Mouse (Mus musculus): Measurements from ENCODE around the gene Ngp. TPM values are rescaled to one million over a fixed set of nuclear protein-coding genes. Genes with fewer than 3 reads are reported as not detected.
"Not testable (repeated sequence)": the region's sequence is repeated elsewhere in the genome, so short reads cannot be mapped to it uniquely, and the experiment has no call there.

Gene Ngp
- total RNA-seq (2021) = not detected
- long read RNA-seq, experiment 1 = 0 reads
- long read RNA-seq, experiment 2 = 0 reads

DNA sequence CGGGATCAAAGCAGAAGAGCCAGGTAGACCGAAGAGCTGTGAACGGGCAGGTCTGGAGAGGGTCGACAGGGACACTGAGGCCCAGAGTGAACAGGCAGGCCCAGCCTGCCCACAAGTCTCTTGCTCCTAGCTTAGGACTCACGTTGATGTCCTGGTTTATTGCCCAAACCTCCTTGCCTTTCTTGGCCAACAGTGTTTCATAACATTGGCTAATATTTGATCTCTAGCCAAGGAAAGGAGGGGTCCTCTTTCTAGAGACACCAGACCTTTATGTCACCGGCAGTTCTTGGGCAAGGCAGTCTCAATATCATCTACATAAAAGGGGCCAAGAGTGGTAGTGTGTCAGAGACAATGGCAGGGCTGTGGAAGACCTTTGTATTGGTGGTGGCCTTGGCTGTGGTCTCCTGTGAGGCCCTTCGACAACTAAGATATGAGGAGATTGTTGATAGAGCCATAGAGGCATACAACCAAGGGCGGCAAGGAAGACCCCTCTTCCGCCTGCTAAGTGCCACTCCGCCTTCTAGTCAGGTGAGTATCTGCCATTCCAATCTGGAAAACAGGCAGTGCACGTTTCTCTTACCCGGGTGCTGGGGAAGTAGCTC is at the start of gene Ngp:
Ngp (plus strand) TSS at position 237 of the 602 bp plus-strand sequence.
- DNase-seq (ENCODE audit: low spot score in 2 of 2) = no peak

GRCm38 (mm10) chr9:110369860-110370259 is 49.7 kb upstream of the Ngp start:
- DNase-seq (ENCODE audit: low spot score in 2 of 2) = no peak

GRCm38 (mm10) chr9:110373871-110374270 is 45.7 kb upstream of the Ngp start:
- DNase-seq (ENCODE audit: low spot score in 2 of 2) = no peak

- DNase-seq (ENCODE audit: low spot score in 2 of 2) = no peak
Observed at GRCm38 (mm10) chr9:110375668-110376067, 43.9 kb upstream of the Ngp start.

DNA sequence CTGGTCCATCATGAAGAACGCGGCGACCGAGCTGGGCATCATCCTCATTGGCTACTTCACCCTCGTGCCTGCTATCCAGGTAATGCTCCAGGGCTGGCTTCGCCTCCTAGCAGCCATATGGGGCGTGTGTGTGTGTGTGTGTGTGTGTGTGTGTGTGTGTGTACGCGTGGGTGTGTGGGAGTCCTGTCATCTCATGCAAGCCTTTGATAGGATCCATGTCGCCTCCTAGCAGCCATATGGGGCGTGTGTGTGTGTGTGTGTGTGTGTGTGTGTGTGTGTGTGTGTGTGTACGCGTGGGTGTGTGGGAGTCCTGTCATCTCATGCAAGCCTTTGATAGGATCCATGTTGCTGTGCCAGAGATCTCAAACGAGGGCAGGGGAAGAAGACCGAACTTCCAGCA is 41.9 kb upstream of the Ngp start:
- DNase-seq (ENCODE audit: low spot score in 2 of 2) = not testable (repeated sequence)

DNA sequence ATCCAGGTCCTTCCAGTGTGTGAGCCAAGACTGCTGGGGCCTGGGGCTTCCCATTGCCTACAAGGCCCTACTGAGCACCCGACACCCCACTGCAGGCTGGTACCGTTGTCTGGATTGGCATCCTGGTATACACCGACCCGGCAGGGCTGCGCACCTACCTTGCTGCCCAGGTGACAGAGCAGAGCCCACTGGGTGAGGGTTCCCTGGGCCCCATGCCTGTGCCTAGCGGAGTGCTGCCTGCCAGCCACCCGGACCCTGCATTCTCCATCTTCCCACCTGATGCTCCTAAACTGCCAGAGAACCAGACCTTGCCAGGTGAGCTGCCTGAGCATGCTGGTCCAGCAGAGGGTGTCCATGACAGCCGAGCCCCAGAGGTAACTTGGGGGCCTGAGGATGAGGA is 40.2 kb upstream of the Ngp start:
- peak in 1 of 2 experiments; percentile 20 for DNase-seq (ENCODE audit: low spot score in 2 of 2)

- DNase-seq (ENCODE audit: low spot score in 2 of 2) = peak; percentile 43 to 51
Observed at GRCm38 (mm10) chr9:110380662-110381061, 38.9 kb upstream of the Ngp start.

- no peak for DNase-seq (ENCODE audit: low spot score in 2 of 2)
Observed at GRCm38 (mm10) chr9:110381292-110381691, 38.3 kb upstream of the Ngp start.

- no peak for DNase-seq (ENCODE audit: low spot score in 2 of 2)
Observed at GRCm38 (mm10) chr9:110384369-110384929, 35.1 kb upstream of the Ngp start.

DNA sequence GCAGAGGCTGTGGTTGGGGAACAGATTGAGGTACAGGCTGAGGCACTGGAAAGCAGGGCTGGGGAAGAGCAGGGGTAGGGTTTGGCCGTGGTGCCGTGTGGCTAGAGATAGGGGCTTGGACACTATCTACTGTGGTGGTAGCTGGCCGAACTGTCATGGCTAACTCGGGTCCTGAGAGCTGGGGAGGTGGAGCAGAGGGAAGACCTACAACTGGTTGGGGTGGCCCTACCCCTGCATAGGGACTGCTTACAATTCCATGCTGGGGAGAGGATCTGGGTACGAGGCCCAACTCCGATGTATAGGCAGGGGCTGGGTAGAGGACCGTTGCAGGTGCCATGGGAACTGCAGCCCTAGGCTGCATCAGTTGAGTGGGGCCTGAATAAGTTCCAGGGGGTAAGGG is 31.5 kb upstream of the Ngp start:
- no peak for DNase-seq (ENCODE audit: low spot score in 2 of 2)

GRCm38 (mm10) chr9:110390843-110391242 is 28.7 kb upstream of the Ngp start:
- no peak for DNase-seq (ENCODE audit: low spot score in 2 of 2)

DNA sequence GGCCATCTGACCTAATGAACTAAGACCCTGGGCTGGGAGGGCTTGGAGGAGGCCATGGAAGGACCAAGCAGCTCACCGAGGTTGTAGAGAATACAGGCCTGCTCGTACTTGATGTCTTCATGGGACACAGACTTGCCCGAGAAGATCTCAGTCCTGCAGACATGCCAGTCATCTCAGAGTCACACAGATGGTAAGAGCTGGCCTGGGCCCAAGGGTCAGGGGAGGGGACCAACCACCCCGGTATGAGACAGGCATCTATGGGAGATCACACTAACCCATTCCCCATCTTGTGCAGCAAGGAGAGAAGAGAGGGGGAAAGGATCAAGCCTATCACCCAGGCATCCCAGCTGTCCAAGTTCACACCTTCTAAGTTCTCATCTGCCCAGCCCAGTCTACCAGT is 26.3 kb upstream of the Ngp start:
- DNase-seq (ENCODE audit: low spot score in 2 of 2) = no peak

GRCm38 (mm10) chr9:110400650-110401049 is 18.9 kb upstream of the Ngp start:
- DNase-seq (ENCODE audit: low spot score in 2 of 2) = no peak

DNA sequence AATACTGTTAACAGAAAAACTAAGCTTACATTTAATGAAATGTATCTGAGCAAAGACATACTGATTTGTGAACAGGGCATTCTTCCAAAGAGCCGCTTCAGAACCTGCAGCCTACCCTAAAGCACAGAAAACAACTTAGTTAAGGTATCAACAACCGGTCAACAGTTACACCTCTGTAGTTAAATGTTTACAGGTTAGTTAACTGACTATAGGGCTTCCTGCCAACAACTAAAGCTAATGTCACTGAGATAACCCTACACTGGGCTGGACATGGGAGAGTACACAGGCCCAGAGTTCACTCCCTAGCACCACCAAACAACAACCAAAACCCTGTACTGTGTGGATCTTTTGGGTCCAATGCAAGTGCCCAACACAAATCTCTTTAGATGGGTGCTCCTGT is 16.8 kb upstream of the Ngp start:
- DNase-seq (ENCODE audit: low spot score in 2 of 2) = no peak

DNA sequence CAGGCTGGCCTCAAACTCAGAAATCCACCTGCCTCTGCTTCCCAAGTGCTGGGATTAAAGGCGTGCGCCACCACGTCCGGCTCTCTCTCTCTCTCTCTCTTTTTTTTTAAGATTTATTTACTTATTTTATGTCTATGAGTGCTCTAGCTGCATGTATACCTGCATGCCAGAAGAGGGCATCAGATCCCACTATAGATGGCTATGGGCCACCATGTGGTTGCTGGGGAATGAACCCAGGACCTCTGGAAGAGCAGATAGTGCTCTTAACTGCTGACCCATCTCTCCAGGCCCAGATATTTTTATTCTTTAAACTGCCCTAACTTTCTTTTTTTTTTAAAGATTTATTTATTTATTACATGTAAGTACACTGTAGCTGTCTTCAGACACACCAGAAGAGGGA is 16.3 kb upstream of the Ngp start:
- DNase-seq (ENCODE audit: low spot score in 2 of 2) = not testable (repeated sequence)

GRCm38 (mm10) chr9:110407311-110408098 is 12.0 kb upstream of the Ngp start:
- DNase-seq (ENCODE audit: low spot score in 2 of 2) = peak in 1 of 2 experiments; percentile 42

GRCm38 (mm10) chr9:110408099-110408773 is 11.3 kb upstream of the Ngp start, which contains the start of gene Ptpn23:
TSS of gene Ptpn23 (minus strand) at chr9:110408213.
- DNase-seq (ENCODE audit: low spot score in 2 of 2) = peak; percentile 92 to 94

DNA sequence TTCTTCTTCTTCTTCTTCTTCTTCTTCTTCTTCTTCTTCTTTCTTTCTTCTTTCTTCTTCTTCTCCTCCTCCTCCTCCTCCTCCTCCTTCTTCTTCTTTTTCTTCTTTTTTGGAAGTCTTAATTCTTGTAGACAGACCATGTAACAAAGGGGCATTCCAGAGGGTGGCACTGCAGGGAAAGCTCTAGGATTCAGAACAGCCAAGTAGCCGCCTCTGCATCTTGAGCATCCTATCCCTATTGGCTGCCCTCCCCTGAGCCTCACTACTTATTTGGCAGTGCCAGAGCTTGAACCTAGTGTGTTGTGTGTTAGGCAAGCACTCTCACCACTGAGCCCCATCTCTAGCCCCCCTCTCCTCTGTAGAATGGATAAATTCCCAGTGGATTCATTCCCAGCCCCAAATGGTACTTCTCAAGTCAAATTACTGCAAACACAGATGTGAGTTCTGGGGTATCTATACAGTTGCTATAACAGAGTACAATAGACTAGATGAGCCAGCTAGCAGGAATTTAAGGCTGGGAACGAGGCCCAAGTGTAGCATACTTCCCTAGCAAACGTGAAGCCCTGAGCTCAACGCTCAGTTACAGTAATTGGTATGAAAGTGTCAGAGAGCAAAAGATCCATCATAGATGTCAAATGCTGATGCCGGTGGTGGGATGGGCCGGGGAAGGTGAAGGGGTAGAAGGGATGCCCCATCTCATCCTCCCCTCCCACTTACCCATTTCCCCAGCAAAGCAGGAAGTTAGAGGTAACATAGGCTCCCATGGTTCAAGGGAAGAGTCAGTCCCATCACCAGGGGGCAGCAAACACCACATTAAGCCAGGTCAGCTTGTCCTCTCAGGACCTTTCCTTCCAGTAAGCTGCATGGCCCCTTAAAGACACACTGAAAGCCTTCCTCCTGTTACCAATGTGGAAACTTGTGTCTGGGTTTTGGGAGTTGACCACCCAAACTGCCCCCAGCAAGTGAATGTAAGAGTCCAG is 8.3 kb upstream of the Ngp start:
- DNase-seq (ENCODE audit: low spot score in 2 of 2) = peak; percentile 74 to 84

DNA sequence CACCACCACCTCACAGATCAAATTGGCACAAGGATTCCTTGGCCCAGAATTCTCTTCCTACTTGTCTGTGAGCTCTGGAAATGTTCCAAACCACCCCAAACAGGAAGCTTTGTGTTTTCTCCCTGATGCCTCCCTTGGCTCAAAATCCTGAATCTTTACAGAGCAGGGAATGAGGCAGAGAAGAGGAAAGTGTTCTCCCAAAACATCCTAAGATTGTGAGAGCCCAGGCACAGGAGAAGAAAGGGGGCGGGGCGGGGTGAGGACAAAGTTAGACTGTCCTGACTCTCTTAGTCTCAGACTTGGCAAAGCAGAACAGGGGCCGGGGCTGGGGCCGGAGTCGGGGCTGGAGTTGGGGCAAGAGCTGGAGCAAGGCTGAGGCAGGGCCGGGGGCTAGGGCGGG is 6.6 kb upstream of the Ngp start:
- DNase-seq (ENCODE audit: low spot score in 2 of 2) = no peak

GRCm38 (mm10) chr9:110413785-110414184 is 5.8 kb upstream of the Ngp start:
- no peak for DNase-seq (ENCODE audit: low spot score in 2 of 2)

Measured in adrenal gland, adult 18-20 months (tissue).